Mouse (Mus musculus) natural killer cell, adult 2 months (primary cell): ENCODE measurements around the gene Olfr836.
"Not testable (repeated sequence)": the region's sequence is repeated elsewhere in the genome, so short reads cannot be mapped to it uniquely, and the experiment has no call there.

ENCODE experiments used
- DNase-seq, 2 experiments: peaks; one replicate each; pipeline ENCODE4 v3.0.0; 2022; ENCODE audit warnings: low spot score in 2 of 2

The Olfr836 gene

GRCm38 (mm10) chr9:19120082-19120481 is at the start of gene Olfr836:
Gene Olfr836 (plus strand): TSS chr9:19120382.
- DNase-seq = no peak

DNA sequence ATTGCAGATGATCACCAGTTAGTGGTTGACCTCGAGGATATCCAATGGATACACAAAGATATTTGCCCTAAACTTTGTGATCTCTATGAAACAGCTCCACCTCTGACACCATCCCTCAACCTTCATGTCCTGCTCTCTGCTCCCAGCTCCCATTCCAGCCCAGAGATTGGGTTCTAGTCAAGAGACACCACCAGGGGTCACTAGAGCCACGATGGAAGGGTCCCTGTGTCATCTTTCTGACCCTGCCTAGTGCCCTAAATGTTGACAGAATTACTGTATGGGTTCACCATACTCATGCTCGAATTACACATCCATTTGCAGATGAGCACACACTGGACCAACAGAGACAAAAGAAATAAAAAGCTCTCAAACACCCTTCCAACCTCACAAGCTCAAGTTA is 35.2 kb upstream of the Olfr836 start:
- no peak for DNase-seq

DNA sequence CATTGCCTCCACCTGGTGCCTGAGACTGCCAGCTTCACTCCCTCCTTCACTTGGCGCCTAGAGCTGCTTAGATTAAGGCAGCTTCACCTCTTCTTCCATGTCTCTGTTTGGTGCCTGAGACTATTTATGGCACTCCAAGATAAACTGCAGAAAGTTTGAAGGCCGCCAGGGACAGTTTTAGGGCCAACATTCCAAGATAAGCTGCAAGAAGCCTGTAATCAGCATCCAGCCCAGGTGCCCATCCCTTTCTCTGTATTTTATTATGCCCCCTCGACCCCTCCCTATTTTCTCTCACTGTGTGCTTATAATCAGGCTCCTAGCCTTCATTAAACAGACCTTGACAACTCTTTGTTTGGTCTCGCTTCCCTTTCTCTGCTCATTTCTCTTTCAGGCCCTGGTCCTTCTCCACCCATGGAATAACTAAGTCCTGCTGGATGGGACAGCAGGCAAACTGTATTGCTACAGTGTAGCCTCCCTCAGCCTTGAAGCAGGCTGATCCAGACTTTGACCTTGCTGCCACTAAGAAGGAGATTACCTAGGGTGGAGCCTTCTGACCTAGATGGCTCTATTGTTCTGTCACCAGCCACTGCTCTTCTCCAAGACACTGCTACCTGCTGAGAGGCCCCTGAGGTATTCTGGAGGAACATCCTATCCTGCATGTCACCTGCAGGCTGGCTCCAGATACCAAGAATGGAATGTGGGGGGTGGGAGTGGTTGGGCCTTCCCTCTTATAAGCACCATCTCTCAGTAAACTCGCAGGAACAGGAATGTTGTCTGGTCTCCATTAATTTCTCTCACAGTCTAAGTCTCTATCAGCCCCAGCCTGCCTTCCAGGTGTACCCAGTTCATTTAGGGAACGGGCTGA is 27.1 kb upstream of the Olfr836 start:
- not testable (repeated sequence) for DNase-seq

DNA sequence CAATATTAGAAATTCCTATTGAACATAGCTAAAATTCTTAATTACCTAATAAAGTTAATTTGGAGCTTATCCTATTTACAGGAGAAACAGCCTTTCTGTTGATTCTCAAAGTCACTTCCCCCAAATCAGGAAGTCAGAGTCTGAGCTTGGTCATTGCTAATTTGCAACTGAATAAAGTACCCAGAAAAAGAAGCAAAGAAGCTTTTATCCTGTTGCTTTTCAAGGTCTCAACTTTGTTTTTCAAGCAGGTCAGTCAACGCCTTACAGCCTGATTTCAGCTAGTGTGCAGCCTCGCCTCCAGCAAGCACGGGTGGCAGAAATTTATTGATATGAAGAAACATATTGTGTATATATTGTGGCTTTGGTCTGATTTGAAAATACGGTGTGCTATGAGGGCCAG is 22.9 kb upstream of the Olfr836 start:
- no peak for DNase-seq

GRCm38 (mm10) chr9:19136017-19136416 is 15.8 kb downstream of the Olfr836 start, which contains the start of gene Olfr837:
Gene Olfr837 (plus strand): TSS chr9:19136317.
- DNase-seq = no peak
